Mouse (Mus musculus) heart, embryonic 14.5 days (tissue): ENCODE measurements around the gene Cyp11a1. TPM values are rescaled to one million over a fixed set of nuclear protein-coding genes. Genes with fewer than 3 reads are reported as not detected.

ENCODE experiments used
- ATAC-seq: fragments of 200-750 bp; cut with Nextera tagmentation; 2 replicates; pipeline ENCODE4 v1.8.0; 2017; ENCODE audit warnings: low read depth, moderate TSS enrichment; ENCODE audit not compliant: insufficient number of reproducible peaks, insufficient read depth, low FRiP score
- H3K27ac ChIP-seq, 2 experiments: fragments of 200-500 bp in 1 of 2; fragments of 300-500 bp in 1 of 2; sonication (generic) in 1 of 2; replicated peaks in 1 of 2; 2 replicates each; pipeline ENCODE4 v1.5.1; 2012 to 2014; ENCODE audit warnings: low read depth in 2 of 2, low read length in 2 of 2, control low read depth in 1 of 2, mild to moderate bottlenecking in 1 of 2, mixed read lengths in 1 of 2; ENCODE audit not compliant: control insufficient read depth in 1 of 2, insufficient read depth in 1 of 2
- H3K27me3 ChIP-seq: fragments of 300-500 bp; sonication (generic); 2 replicates; pipeline ENCODE4 v1.6.1; 2014; ENCODE audit warnings: mild to moderate bottlenecking, low read length, control low read depth; ENCODE audit not compliant: control insufficient read depth, insufficient read depth
- H3K36me3 ChIP-seq: fragments of 300-500 bp; sonication (generic); 2 replicates; pipeline ENCODE4 v1.6.1; 2014; ENCODE audit warnings: mild to moderate bottlenecking, control low read depth, low read length, mixed read lengths; ENCODE audit not compliant: control insufficient read depth, insufficient read depth
- H3K4me1 ChIP-seq, 2 experiments: fragments of 200-500 bp in 1 of 2; fragments of 300-500 bp in 1 of 2; sonication (generic) in 1 of 2; 2 replicates each; pipeline ENCODE4 v1.6.1; 2012 to 2014; ENCODE audit warnings: low read length in 2 of 2, control low read depth in 1 of 2, mixed read lengths in 1 of 2; ENCODE audit not compliant: control insufficient read depth in 2 of 2, insufficient read depth in 2 of 2
- H3K4me2 ChIP-seq: fragments of 300-500 bp; sonication (generic); 2 replicates; pipeline ENCODE4 v1.6.1; 2014; ENCODE audit warnings: mild to moderate bottlenecking, low read length
- H3K4me3 ChIP-seq, 2 experiments: fragments of 200-500 bp in 1 of 2; fragments of 300-500 bp in 1 of 2; sonication (generic) in 1 of 2; 2 replicates each; pipeline ENCODE4 v1.5.1; 2012 to 2014; ENCODE audit warnings: low read length in 2 of 2, mild to moderate bottlenecking in 2 of 2, control low read depth in 1 of 2, low read depth in 1 of 2, moderate library complexity in 1 of 2; ENCODE audit not compliant: control insufficient read depth in 1 of 2, insufficient read depth in 1 of 2
- H3K9ac ChIP-seq: fragments of 300-500 bp; sonication (generic); 2 replicates; pipeline ENCODE4 v1.6.1; 2014; ENCODE audit warnings: mild to moderate bottlenecking, low read length
- H3K9me3 ChIP-seq: fragments of 300-500 bp; sonication (generic); 2 replicates; pipeline ENCODE4 v1.6.1; 2016; ENCODE audit warnings: low read length, control low read depth; ENCODE audit not compliant: control insufficient read depth
- WGBS: fragments of 180-500 bp; shearing (Covaris S2); extraction: QIAGEN DNeasy Blood & Tissue Kit; methylation state at CpG from one replicate; pipeline ENCODE4 v1.1.7; 2014; 5-methylcytosine and 5-hydroxymethylcytosine counted together
- polyA plus RNA-seq: library from polyadenylated mRNA; unstranded; fragments of >200 nt; fragmentation: Nextera tagmentation; extraction: Ambion mirVana; gene quantifications from 2 replicates; pipeline ENCODE4 v1.2.1, GENCODE M21; 2014

Gene Cyp11a1
- 0.27 TPM in 1 of 2 replicates, not detected in the other for polyA plus RNA-seq

DNA sequence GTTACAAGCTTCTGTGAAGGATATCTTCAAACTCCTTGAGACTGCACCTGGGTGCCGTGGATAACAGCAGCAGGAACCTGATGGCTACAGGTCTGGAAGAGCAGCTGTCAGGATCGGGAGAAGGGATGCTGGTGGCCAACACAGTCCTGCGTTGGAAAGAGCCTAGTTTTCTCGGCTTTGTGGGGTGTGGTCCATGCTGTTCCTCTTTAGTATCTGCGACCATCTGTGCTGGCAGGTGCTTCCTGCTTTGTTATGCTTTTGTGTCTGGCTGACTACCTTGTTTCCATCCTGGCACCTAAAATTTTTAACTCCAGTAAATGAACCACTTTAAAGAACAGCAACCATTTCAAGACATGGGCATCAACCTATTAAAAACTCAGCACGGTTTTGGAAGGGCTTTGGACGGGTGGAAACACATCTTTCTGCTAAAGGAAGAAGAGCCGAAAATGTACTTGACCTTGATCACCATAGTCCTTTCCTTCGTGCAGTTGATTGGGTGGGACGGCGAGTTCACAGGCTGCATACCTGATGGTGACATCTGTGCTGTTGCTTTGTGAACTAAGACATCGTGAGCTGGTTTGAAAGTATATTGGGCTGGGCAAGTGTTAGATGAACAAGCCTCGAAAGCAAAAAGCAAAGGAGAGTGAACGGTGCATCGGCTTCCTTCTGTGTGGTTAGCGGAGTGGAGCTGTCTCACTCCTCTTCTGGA, at the start of gene Cyp11a1:
Gene Cyp11a1 (plus strand): TSS at position 659 of the 709 bp plus-strand sequence.
- 78% methylated on average over 16 of the region's 16 CpGs for WGBS
- no peak within 1 kb of the TSS for H3K4me3 ChIP-seq
- H3K27me3 ChIP-seq = no peaks in the 10 kb centered on the region; the same call in 1 of the 2 replicates
- H3K4me2 ChIP-seq = no peak within 1 kb of the TSS
- no peak for ATAC-seq
- H3K4me1 ChIP-seq = peaks cover 4 to 15% of the 10 kb centered on the region in 2 experiments
- no peaks in the 10 kb centered on the region for H3K9me3 ChIP-seq
- no peak within 1 kb of the TSS for H3K9ac ChIP-seq
- H3K27ac ChIP-seq = no peak within 1 kb of the TSS
- no peaks in the 10 kb centered on the region for H3K36me3 ChIP-seq

DNA sequence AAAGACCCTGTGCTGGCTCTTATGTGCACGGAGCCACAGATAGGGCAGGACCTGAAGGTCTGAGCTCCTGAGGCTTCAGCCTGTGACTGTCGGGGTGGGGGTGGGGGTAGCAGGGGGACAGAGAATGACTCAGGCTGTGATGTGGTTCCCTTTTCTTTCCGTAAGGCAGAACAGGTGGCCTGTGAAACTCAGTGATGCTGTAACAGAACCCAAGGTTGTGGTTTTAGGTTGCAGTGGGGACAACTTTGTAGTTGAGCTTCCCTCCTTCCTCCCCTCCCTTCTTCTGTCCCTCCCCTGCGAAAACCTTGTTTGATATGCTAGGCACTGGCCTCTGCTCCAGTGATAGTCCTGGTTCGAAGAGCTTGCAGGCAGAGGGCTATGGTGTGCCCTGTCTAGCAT, 49.4 kb upstream of the Cyp11a1 start:
- no peak for ATAC-seq
- 80% methylated on average over 5 of the region's 5 CpGs for WGBS

GRCm38 (mm10) chr9:57958615-57959014, 47.6 kb upstream of the Cyp11a1 start:
- H3K9ac ChIP-seq = no peak overlapping the region
- H3K27me3 ChIP-seq = no peaks in the 10 kb centered on the region
- H3K36me3 ChIP-seq = no peaks in the 10 kb centered on the region
- peak overlapping the region in 1 of 2 experiments; percentile 28; a peak in 1 of 4 replicates for H3K27ac ChIP-seq
- no peaks in the 10 kb centered on the region for H3K9me3 ChIP-seq
- H3K4me2 ChIP-seq = no peak overlapping the region
- 67% methylated on average over 1 of the region's 1 CpGs for WGBS
- H3K4me1 ChIP-seq = peaks cover 14 to 15% of the 10 kb centered on the region in 2 experiments
- ATAC-seq = peak; percentile 29; the same call in 1 of the 2 replicates
- H3K4me3 ChIP-seq = no peak overlapping the region

More for the DNA sequence above, 49.4 kb upstream of the Cyp11a1 start:
- Histone ChIP-seq H3K27ac (no peak overlapping the region), H3K4me1 (peaks cover 10 to 12% of the 10 kb centered on the region in 2 experiments), H3K36me3 (no peaks in the 10 kb centered on the region), H3K9me3 (no peaks in the 10 kb centered on the region), H3K27me3 (no peaks in the 10 kb centered on the region), H3K4me2 (no peak overlapping the region), H3K4me3 (no peak overlapping the region), H3K9ac (no peak overlapping the region)

DNA sequence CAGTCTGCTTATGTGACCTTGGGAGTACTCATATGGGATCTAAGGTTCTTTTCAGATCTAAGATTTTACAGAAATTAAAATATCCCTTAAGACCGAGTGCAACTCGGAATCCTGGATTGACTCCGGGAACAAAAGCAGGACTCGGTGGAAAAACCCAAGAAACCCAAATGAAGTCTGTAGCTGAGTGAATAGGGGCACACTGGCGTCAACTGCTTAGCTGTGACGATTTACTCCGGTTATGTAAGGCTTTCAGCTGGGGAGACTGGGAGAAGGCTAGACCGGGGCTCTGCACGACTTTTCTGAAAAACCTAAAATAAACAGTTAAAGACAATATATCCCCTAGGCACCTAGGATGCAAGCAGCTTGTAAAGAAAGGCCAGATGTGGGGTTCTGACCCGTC, 46.8 kb upstream of the Cyp11a1 start:
- no peak for ATAC-seq
- Histone ChIP-seq H3K36me3 (no peaks in the 10 kb centered on the region), H3K9ac (no peak overlapping the region), H3K4me3 (no peak overlapping the region), H3K27ac (no peak overlapping the region), H3K4me2 (no peak overlapping the region), H3K27me3 (no peaks in the 10 kb centered on the region), H3K9me3 (no peaks in the 10 kb centered on the region), H3K4me1 (peaks cover 14 to 15% of the 10 kb centered on the region in 2 experiments)
- 54% methylated on average over 10 of the region's 10 CpGs for WGBS

DNA sequence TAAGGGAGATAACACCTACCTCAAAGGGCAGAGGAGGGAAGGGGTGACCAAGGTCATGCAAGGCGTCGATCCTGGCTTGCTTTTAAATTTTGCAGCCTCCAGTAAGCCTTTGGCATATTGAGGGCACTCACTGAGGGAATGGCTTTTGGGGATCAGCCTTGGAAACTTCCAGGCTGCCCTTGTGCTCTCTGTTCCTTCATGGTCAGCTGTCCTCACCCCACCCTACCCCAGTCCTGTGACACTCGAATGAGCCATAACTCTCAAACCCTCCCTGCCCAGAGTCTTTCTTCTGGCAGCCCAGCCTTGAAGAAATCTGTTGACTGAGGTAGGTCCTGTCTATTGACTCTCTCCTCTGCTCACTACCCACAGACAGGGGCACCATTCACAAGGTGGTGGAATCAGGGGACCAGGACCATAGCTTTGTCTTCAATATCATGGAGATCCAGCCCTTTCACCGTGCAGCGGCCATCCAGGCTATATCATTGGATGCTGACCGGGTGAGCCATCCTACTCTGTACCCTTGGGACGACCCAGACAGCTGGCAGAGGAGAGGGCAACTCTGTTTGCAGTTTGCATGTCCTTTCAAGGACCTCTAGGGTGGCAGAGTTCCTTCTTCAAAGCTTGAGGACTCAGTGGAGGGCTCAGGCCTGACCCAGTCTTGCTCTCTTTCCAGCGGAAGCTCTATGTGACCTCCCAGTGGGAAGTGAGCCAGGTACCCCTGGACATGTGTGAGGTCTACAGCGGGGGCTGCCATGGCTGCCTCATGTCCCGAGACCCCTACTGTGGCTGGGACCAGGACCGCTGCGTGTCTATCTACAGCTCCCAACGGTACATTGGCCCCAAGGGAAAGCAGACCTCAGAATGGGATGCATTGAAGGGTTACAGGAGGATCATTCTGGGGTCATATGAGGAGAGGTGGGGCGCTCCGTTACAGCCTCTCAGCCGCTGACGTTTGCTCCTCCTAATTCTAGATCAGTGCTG, 46.0 kb upstream of the Cyp11a1 start:
- H3K4me3 ChIP-seq = no peak overlapping the region
- ATAC-seq = no peak
- no peak overlapping the region for H3K9ac ChIP-seq
- H3K4me1 ChIP-seq = peaks cover 15 to 19% of the 10 kb centered on the region in 2 experiments
- H3K9me3 ChIP-seq = no peaks in the 10 kb centered on the region
- no peaks in the 10 kb centered on the region for H3K36me3 ChIP-seq
- H3K27ac ChIP-seq = no peak overlapping the region
- 75% methylated on average over 17 of the region's 17 CpGs for WGBS
- no peak overlapping the region for H3K4me2 ChIP-seq
- no peaks in the 10 kb centered on the region for H3K27me3 ChIP-seq

DNA sequence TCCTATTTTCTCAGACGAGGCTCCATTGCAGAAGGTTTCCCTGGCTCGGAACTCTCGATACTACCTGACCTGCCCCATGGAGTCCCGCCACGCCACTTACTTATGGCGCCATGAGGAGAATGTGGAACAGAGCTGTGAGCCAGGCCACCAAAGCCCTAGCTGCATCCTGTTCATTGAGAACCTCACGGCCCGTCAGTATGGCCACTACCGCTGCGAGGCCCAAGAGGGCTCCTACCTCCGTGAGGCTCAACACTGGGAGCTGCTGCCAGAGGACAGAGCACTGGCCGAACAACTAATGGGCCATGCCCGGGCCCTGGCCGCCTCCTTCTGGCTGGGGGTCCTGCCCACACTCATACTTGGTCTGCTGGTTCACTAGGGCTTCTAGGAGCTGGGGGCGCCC, 45.0 kb upstream of the Cyp11a1 start:
- ATAC-seq = no peak
- Histone ChIP-seq H3K4me1 (peaks cover 15 to 24% of the 10 kb centered on the region in 2 experiments), H3K4me2 (no peak overlapping the region), H3K27ac (no peak overlapping the region), H3K4me3 (no peak overlapping the region), H3K9me3 (no peaks in the 10 kb centered on the region), H3K27me3 (no peaks in the 10 kb centered on the region), H3K36me3 (no peaks in the 10 kb centered on the region), H3K9ac (no peak overlapping the region)
- WGBS = 88% methylated on average over 15 of the region's 15 CpGs

GRCm38 (mm10) chr9:57961863-57962778, 44.1 kb upstream of the Cyp11a1 start:
- no peaks in the 10 kb centered on the region for H3K27me3 ChIP-seq
- no peak overlapping the region for H3K27ac ChIP-seq
- H3K9ac ChIP-seq = no peak overlapping the region
- no peak overlapping the region for H3K4me3 ChIP-seq
- peaks cover 16 to 25% of the 10 kb centered on the region in 2 experiments for H3K4me1 ChIP-seq
- no peaks in the 10 kb centered on the region for H3K36me3 ChIP-seq
- no peak for ATAC-seq
- H3K9me3 ChIP-seq = no peaks in the 10 kb centered on the region
- WGBS = 61% methylated on average over 17 of the region's 17 CpGs
- H3K4me2 ChIP-seq = no peak overlapping the region
